Mouse (Mus musculus) macrophage (primary cell): ENCODE measurements around the gene Cd2bp2. TPM values are rescaled to one million over a fixed set of nuclear protein-coding genes. Genes with fewer than 3 reads are reported as not detected.

Experiments used
- H3K27ac ChIP-seq: fragments of 350-480 bp; formaldehyde crosslinking; 2 replicates; pipeline ENCODE4 v1.9.0; 2021
- H3K36me3 ChIP-seq: fragments of 350-480 bp; formaldehyde crosslinking; 2 replicates; pipeline ENCODE4 v1.9.0; 2021; ENCODE audit errors: inconsistent target
- H3K4me3 ChIP-seq: fragments of 350-480 bp; formaldehyde crosslinking; 2 replicates; pipeline ENCODE4 v1.9.0; 2021; ENCODE audit errors: inconsistent target
- H3K79me2 ChIP-seq: fragments of 350-480 bp; formaldehyde crosslinking; 2 replicates; pipeline ENCODE4 v1.9.0; 2021; ENCODE audit errors: inconsistent target
- WGBS: methylation state at CpG from one replicate; pipeline ENCODE4 v1.1.7; 2026; ENCODE audit warnings: inconsistent platforms; ENCODE audit not compliant: missing documents; 5-methylcytosine and 5-hydroxymethylcytosine counted together
- polyA plus RNA-seq: library from polyadenylated mRNA; stranded (reverse); fragments of 250-400 nt; gene quantifications from 3 replicates; pipeline ENCODE4 v1.2.4, GENCODE M21; 2018; ENCODE audit warnings: inconsistent platforms

Cd2bp2 gene
- polyA plus RNA-seq, 1 experiment from 2014 or later = 55.7 TPM

- Histone ChIP-seq H3K36me3 (no peaks in the 10 kb centered on the region), H3K79me2 (no peaks in the 10 kb centered on the region), H3K27ac (no peak overlapping the region), H3K4me3 (no peak overlapping the region)
- WGBS = 90% methylated on average over 11 of the region's 11 CpGs
These were observed 29.5 kb upstream of the Cd2bp2 start for GRCm38 (mm10) chr7:127225147-127225995.

- H3K27ac ChIP-seq = no peak overlapping the region
These were observed 28.8 kb upstream of the Cd2bp2 start for GRCm38 (mm10) chr7:127224616-127225015.

GRCm38 (mm10) chr7:127223515-127224478, 27.9 kb upstream of the Cd2bp2 start:
- 92% methylated on average over 6 of the region's 6 CpGs for WGBS
- no peak overlapping the region for H3K27ac ChIP-seq

More at GRCm38 (mm10) chr7:127224616-127225015, 28.8 kb upstream of the Cd2bp2 start:
- Histone ChIP-seq H3K36me3 (no peaks in the 10 kb centered on the region), H3K4me3 (no peak overlapping the region), H3K79me2 (no peaks in the 10 kb centered on the region)
- WGBS = 98% methylated on average over 6 of the region's 6 CpGs

GRCm38 (mm10) chr7:127223106-127223505, 27.3 kb upstream of the Cd2bp2 start:
- WGBS = 100% methylated on average over 3 of the region's 3 CpGs
- Histone ChIP-seq H3K27ac (no peak overlapping the region), H3K79me2 (no peaks in the 10 kb centered on the region), H3K36me3 (no peaks in the 10 kb centered on the region), H3K4me3 (no peak overlapping the region)

More at GRCm38 (mm10) chr7:127223515-127224478, 27.9 kb upstream of the Cd2bp2 start:
- H3K4me3 ChIP-seq = no peak overlapping the region
- no peaks in the 10 kb centered on the region for H3K79me2 ChIP-seq
- no peaks in the 10 kb centered on the region for H3K36me3 ChIP-seq

GRCm38 (mm10) chr7:127220440-127220839, 24.6 kb upstream of the Cd2bp2 start:
- H3K27ac ChIP-seq = no peak overlapping the region
- H3K79me2 ChIP-seq = no peaks in the 10 kb centered on the region
- 75% methylated on average over 6 of the region's 6 CpGs for WGBS

GRCm38 (mm10) chr7:127218670-127219069, 22.8 kb upstream of the Cd2bp2 start:
- Histone ChIP-seq H3K36me3 (no peaks in the 10 kb centered on the region), H3K27ac (no peak overlapping the region), H3K4me3 (no peak overlapping the region), H3K79me2 (no peaks in the 10 kb centered on the region)
- 56% methylated on average over 4 of the region's 4 CpGs for WGBS

More at GRCm38 (mm10) chr7:127220440-127220839, 24.6 kb upstream of the Cd2bp2 start:
- no peaks in the 10 kb centered on the region for H3K36me3 ChIP-seq
- no peak overlapping the region for H3K4me3 ChIP-seq

- whole genome bisulfite sequencing = 32% methylated on average over 10 of the region's 10 CpGs
- H3K36me3 ChIP-seq = no peaks in the 10 kb centered on the region
- no peak overlapping the region for H3K27ac ChIP-seq
- H3K4me3 ChIP-seq = no peak overlapping the region
- no peaks in the 10 kb centered on the region for H3K79me2 ChIP-seq
These were observed 22.2 kb upstream of the Cd2bp2 start for GRCm38 (mm10) chr7:127217901-127218642.

- Histone ChIP-seq H3K4me3 (no peak overlapping the region), H3K27ac (no peak overlapping the region), H3K79me2 (no peaks in the 10 kb centered on the region), H3K36me3 (no peaks in the 10 kb centered on the region)
- WGBS = 74% methylated on average over 6 of the region's 6 CpGs
These were observed 21.6 kb upstream of the Cd2bp2 start for GRCm38 (mm10) chr7:127217475-127217874.

- H3K4me3 ChIP-seq = no peak overlapping the region
- H3K79me2 ChIP-seq = no peaks in the 10 kb centered on the region
- H3K27ac ChIP-seq = no peak overlapping the region
- no peaks in the 10 kb centered on the region for H3K36me3 ChIP-seq
- WGBS = 82% methylated on average over 5 of the region's 5 CpGs
These were observed 20.5 kb upstream of the Cd2bp2 start for GRCm38 (mm10) chr7:127216307-127216706.

- no peaks in the 10 kb centered on the region for H3K79me2 ChIP-seq
- 46% methylated on average over 33 of the region's 33 CpGs for WGBS
- no peaks in the 10 kb centered on the region for H3K36me3 ChIP-seq
- H3K27ac ChIP-seq = no peak overlapping the region
- H3K4me3 ChIP-seq = no peak overlapping the region
These were observed 19.4 kb upstream of the Cd2bp2 start for GRCm38 (mm10) chr7:127214981-127215871.

GRCm38 (mm10) chr7:127214521-127214920, 18.7 kb upstream of the Cd2bp2 start:
- no peaks in the 10 kb centered on the region for H3K36me3 ChIP-seq
- no peak overlapping the region for H3K27ac ChIP-seq
- no peaks in the 10 kb centered on the region for H3K79me2 ChIP-seq
- no peak overlapping the region for H3K4me3 ChIP-seq
- 91% methylated on average over 17 of the region's 21 CpGs for WGBS

GRCm38 (mm10) chr7:127213930-127214329, 18.1 kb upstream of the Cd2bp2 start:
- no peaks in the 10 kb centered on the region for H3K36me3 ChIP-seq
- 87% methylated on average over 11 of the region's 12 CpGs for WGBS
- no peaks in the 10 kb centered on the region for H3K79me2 ChIP-seq
- H3K4me3 ChIP-seq = no peak overlapping the region
- no peak overlapping the region for H3K27ac ChIP-seq

- Histone ChIP-seq H3K4me3 (no peak overlapping the region), H3K36me3 (no peaks in the 10 kb centered on the region), H3K79me2 (no peaks in the 10 kb centered on the region), H3K27ac (no peak overlapping the region)
- WGBS = 48% methylated on average over 7 of the region's 7 CpGs
These were observed 17.6 kb upstream of the Cd2bp2 start for GRCm38 (mm10) chr7:127213485-127213884.
